ENCODE assay signal across 22 mouse cellular contexts in the genomic region with DNA sequence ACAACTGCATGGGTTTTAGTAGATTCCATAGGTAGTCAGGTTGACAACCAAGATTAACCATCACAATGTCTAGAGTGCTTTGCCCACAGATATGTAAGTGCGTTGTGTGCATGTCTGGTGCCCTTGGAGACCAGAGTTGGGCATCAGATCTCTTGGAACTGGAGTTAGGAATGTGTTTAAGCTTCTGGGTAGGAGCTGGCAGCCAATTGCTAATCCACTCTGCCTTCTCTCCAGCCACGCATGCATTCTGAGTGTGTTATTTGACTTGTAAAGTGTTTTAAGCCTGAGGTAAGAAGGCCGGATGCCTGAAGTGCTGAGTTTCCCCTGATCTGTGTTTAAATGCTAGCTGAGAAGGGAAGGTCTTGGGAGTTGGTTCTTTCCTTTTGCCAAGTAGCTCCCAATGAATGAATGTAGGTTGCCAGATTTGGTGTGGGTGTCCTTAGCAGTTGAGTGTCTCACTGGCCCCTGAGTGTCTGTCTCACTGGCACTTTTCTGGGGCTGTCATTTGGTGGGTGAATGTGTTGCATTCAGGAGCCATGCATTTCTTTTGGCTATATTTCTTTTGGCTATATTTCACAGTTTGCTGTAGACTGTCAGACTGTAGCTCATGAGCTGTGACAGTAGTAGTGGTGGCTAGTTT. TPM values are rescaled to one million over a fixed set of nuclear protein-coding genes. Genes with fewer than 3 reads are reported as not detected.
DNase-seq lines count a peak whose midpoint lies in the region; ATAC-seq and TF ChIP-seq lines count a peak whose summit lies in the region.
"Had no signal": no experiment of that assay in that cellular context is flagged by ENCODE, and none has a peak within 500 bp of the region (broad histone marks: within the 10 kb centered on the region; RNA-seq: fewer than 3 reads in every experiment).

No protein-coding gene starts in this region.

- H3K4me3 ChIP-seq in embryonic facial prominence, embryonic 14.5 days (ENCODE audit: low read depth, low read length), result no peak overlapping the region
- H3K4me3 ChIP-seq in embryonic facial prominence, embryonic 10.5 days, result no peak overlapping the region
- no peak overlapping the region for H3K4me3 ChIP-seq in kidney, adult 2 months (ENCODE audit: insufficient read depth, low read depth, low read length)
- H3K4me3 ChIP-seq: erythroblast, embryonic 14.5 days; hindbrain, embryonic 10.5 days; neural tube, embryonic 13.5 days had no signal

- ATAC-seq in embryonic facial prominence, embryonic 14.5 days (ENCODE audit: low read depth), result no peak
- ATAC-seq in monocyte, adult 5-6 weeks (replicated peaks; ENCODE audit: insufficient number of reproducible peaks, low FRiP score, low TSS enrichment, poor library complexity, severe bottlenecking), result no peak
- ATAC-seq: activated CD4-positive, CD25-positive, alpha-beta regulatory T cell, adult 4 months; forebrain, embryonic 16.5 days; liver, postnatal 0 days had no signal

- TF ChIP-seq CTCF in kidney, adult 2 months (conservative IDR thresholded peaks at IDR 0.05; ENCODE audit: insufficient read depth, insufficient read length, low read depth, low read length), result no peak
- TF ChIP-seq CTCF in brain, embryonic 14.5 days (IDR thresholded peaks at IDR 0.05; ENCODE audit: borderline replicate concordance, extremely low read depth, insufficient read depth, insufficient read length), result no peak

- peaks cover 3% of the 10 kb centered on the region; the same call in 1 of the 2 replicates for H3K4me1 ChIP-seq in embryonic facial prominence, embryonic 14.5 days (ENCODE audit: control insufficient read depth, insufficient read depth, low read length)
- H3K4me1 ChIP-seq in embryonic facial prominence, embryonic 10.5 days, result peaks cover 15% of the 10 kb centered on the region
- 0 out of 2 replicates have a peak, but pooled peaks cover 3% of the 10 kb centered on the region for H3K4me1 ChIP-seq in kidney, adult 2 months (ENCODE audit: control insufficient read depth, insufficient read depth, low read length)
- H3K4me1 ChIP-seq: hindbrain, embryonic 10.5 days; neural tube, embryonic 13.5 days had no signal

- TF ChIP-seq POLR2A in kidney, adult 2 months (IDR thresholded peaks at IDR 0.05; ENCODE audit: low read depth, low read length), result no peak
- TF ChIP-seq POLR2A in brain, embryonic 14.5 days (IDR thresholded peaks at IDR 0.05; ENCODE audit: borderline replicate concordance, extremely low read depth, insufficient read depth, insufficient read length, poor library complexity, severe bottlenecking), result no peak

- no peaks in the 10 kb centered on the region for H3K36me3 ChIP-seq in embryonic facial prominence, embryonic 14.5 days (ENCODE audit: control insufficient read depth, insufficient read depth, low read length)
- H3K36me3 ChIP-seq in embryonic facial prominence, embryonic 10.5 days (replicated peaks), result no peaks in the 10 kb centered on the region
- no peaks in the 10 kb centered on the region for H3K36me3 ChIP-seq in kidney, adult 2 months (ENCODE audit: control insufficient read depth, insufficient read depth, low read length)
- H3K36me3 ChIP-seq: hindbrain, embryonic 10.5 days; neural tube, embryonic 13.5 days had no signal

- no peaks in the 10 kb centered on the region for H3K9me3 ChIP-seq in embryonic facial prominence, embryonic 14.5 days (ENCODE audit: control insufficient read depth, low read length)
- no peaks in the 10 kb centered on the region for H3K9me3 ChIP-seq in embryonic facial prominence, embryonic 10.5 days
- H3K9me3 ChIP-seq: hindbrain, embryonic 10.5 days; neural tube, embryonic 13.5 days had no signal

- no peak for DNase-seq in embryonic facial prominence, embryonic 14.5 days (ENCODE audit: low spot score)
- no peak for DNase-seq in embryonic facial prominence, embryonic 10.5 days (ENCODE audit: low spot score)
- DNase-seq in kidney, adult 2 months, result peak; percentile 12
- no peak for DNase-seq in kidney, postnatal 4 days
- peak; percentile 23 for DNase-seq in brain, embryonic 14.5 days (ENCODE audit: low read depth)
- DNase-seq in lung, postnatal 14 days, result peak; percentile 17
- DNase-seq in c-Kit-positive CD71-positive TER-119-positive erythroid progenitor cells, embryonic 14.5 days (ENCODE audit: low spot score), result no peak
- DNase-seq: adrenal gland, postnatal 25 days; gastrocnemius, postnatal 25 days; kidney, adult 9 months; kidney, postnatal 36 days; liver; liver, postnatal 0 days; right cerebral cortex, postnatal 14 days; thymus, postnatal 4 days had no signal

- no peak overlapping the region for H3K9ac ChIP-seq in embryonic facial prominence, embryonic 14.5 days (ENCODE audit: low read depth, low read length)
- H3K9ac ChIP-seq: liver, postnatal 0 days; neural tube, embryonic 13.5 days had no signal

- 81% methylated on average over 3 of the region's 3 CpGs for WGBS in embryonic facial prominence, embryonic 14.5 days
- 89% methylated on average over 3 of the region's 3 CpGs for WGBS in embryonic facial prominence, embryonic 10.5 days
- WGBS in kidney, adult 2 months, result 62% methylated on average over 3 of the region's 3 CpGs

- no peaks in the 10 kb centered on the region for H3K27me3 ChIP-seq in embryonic facial prominence, embryonic 14.5 days (replicated peaks; ENCODE audit: control insufficient read depth, insufficient read depth, low read length)
- H3K27me3 ChIP-seq in embryonic facial prominence, embryonic 10.5 days (replicated peaks; ENCODE audit: low read depth, poor library complexity, severe bottlenecking), result no peaks in the 10 kb centered on the region
- no peaks in the 10 kb centered on the region for H3K27me3 ChIP-seq in kidney, adult 2 months (replicated peaks; ENCODE audit: control insufficient read depth, insufficient read depth, low read length)
- H3K27me3 ChIP-seq: neural tube, embryonic 13.5 days had no signal

- no peak overlapping the region for H3K4me2 ChIP-seq in embryonic facial prominence, embryonic 14.5 days (ENCODE audit: low read depth, low read length)
- H3K4me2 ChIP-seq: heart, embryonic 11.5 days; neural tube, embryonic 13.5 days had no signal

- 0 out of 2 replicates have a peak overlapping the region, but pooled peaks have one; percentile 15 for H3K27ac ChIP-seq in embryonic facial prominence, embryonic 14.5 days (replicated peaks; ENCODE audit: low read depth, low read length)
- H3K27ac ChIP-seq in embryonic facial prominence, embryonic 10.5 days (replicated peaks), result no peak overlapping the region
- H3K27ac ChIP-seq in kidney, adult 2 months (ENCODE audit: insufficient read depth, low read depth, low read length), result no peak overlapping the region
- H3K27ac ChIP-seq: hindbrain, embryonic 10.5 days; neural tube, embryonic 13.5 days had no signal

RNA-seq across cellular contexts. Expression of gene Ap3b1, which starts 26.3 kb away (rescaled TPM):
- 41.5 and 44.2 TPM in 2 replicates for polyA plus RNA-seq in embryonic facial prominence, embryonic 14.5 days (2014; fragmentation: Nextera tagmentation; extraction: Ambion mirVana)
- polyA plus RNA-seq in embryonic facial prominence, embryonic 10.5 days (2016; fragmentation: Nextera tagmentation; extraction: Ambion mirVana), result 35.8 and 37.7 TPM in 2 replicates
- 48.9 and 49.4 TPM in 2 replicates for polyA plus RNA-seq in kidney, adult 2 months (2012; rRNA removed)
- 35.3 and 36.8 TPM in 2 replicates for polyA plus RNA-seq in brain, embryonic 14.5 days (2012; rRNA removed)
- 89.3 to 127 TPM (median 95.5 TPM) in 3 replicates for total RNA-seq in monocyte, adult 5-6 weeks (2017)

Comparison
In these comparisons a context has a peak if more than half of its experiments do, and no peak if none do; other contexts are left out.
1. DNase-seq: peak in kidney, adult 2 months (single experiment), brain, embryonic 14.5 days (single experiment) and lung, postnatal 14 days (single experiment); none in embryonic facial prominence, embryonic 14.5 days (single experiment), embryonic facial prominence, embryonic 10.5 days (single experiment), kidney, postnatal 4 days (0 of 2) and c-Kit-positive CD71-positive TER-119-positive erythroid progenitor cells, embryonic 14.5 days (single experiment).